Mouse (Mus musculus) liver, postnatal 0 days (tissue): ENCODE measurements at regions not wholly inside any gene's neighbourhood (a gene's known extent, or its start where the extent isn't known, plus 50 kb on each side); places are given as distances from the start of the nearest gene placed in this dataset.

Source experiments
- ATAC-seq: fragments of 200-750 bp; cut with Nextera tagmentation; 2 replicates; pipeline ENCODE4 v1.8.0; 2017; ENCODE audit warnings: mild to moderate bottlenecking, moderate library complexity
- DNase-seq: peaks from one replicate; pipeline ENCODE4 v3.0.0-alpha.2; 2016
- H3K27ac ChIP-seq: fragments of 300-500 bp; sonication (generic); 2 replicates; pipeline ENCODE4 v1.5.1; 2014; ENCODE audit warnings: antibody characterized with exemption, moderate library complexity, mild to moderate bottlenecking, low read depth
- H3K27me3 ChIP-seq: fragments of 300-500 bp; sonication (generic); 2 replicates; pipeline ENCODE4 v1.6.1; 2014; ENCODE audit warnings: low read length, control low read depth, mixed read lengths; ENCODE audit not compliant: insufficient read depth
- H3K36me3 ChIP-seq: fragments of 300-500 bp; sonication (generic); replicated peaks from 2 replicates; pipeline ENCODE4 v1.6.1; 2014; ENCODE audit warnings: mild to moderate bottlenecking, control low read depth, low read length, moderate library complexity, mixed read lengths; ENCODE audit not compliant: insufficient read depth
- H3K4me1 ChIP-seq: fragments of 300-500 bp; sonication (generic); 2 replicates; pipeline ENCODE4 v1.6.1; 2014; ENCODE audit warnings: antibody characterized with exemption, mild to moderate bottlenecking, control low read depth; ENCODE audit not compliant: insufficient read depth
- H3K4me2 ChIP-seq: fragments of 300-500 bp; sonication (generic); 2 replicates; pipeline ENCODE4 v1.6.1; 2014; ENCODE audit warnings: low read depth, mild to moderate bottlenecking, low read length, moderate library complexity, mixed read lengths
- H3K4me3 ChIP-seq: fragments of 300-500 bp; sonication (generic); 2 replicates; pipeline ENCODE4 v1.5.1; 2014; ENCODE audit warnings: low read depth, low read length
- H3K9ac ChIP-seq: fragments of 300-500 bp; sonication (generic); replicated peaks from 2 replicates; pipeline ENCODE4 v1.6.1; 2014; ENCODE audit warnings: mild to moderate bottlenecking, moderate library complexity
- H3K9me3 ChIP-seq: fragments of 300-500 bp; sonication (generic); 2 replicates; pipeline ENCODE4 v1.6.1; 2016; ENCODE audit warnings: mild to moderate bottlenecking, control low read depth, low read length, mixed read lengths
- CTCF ChIP-seq: sonication (generic); IDR thresholded peaks from 2 replicates; pipeline ENCODE4 v1.5.1; 2016; ENCODE audit warnings: antibody characterized with exemption, low read depth
- EP300 ChIP-seq: IDR thresholded peaks from 2 replicates; pipeline ENCODE4 v1.6.1; 2016; ENCODE audit warnings: antibody characterized with exemption, low read depth, mild to moderate bottlenecking
- WGBS: fragments of 180-500 bp; shearing (Covaris S2); extraction: QIAGEN DNeasy Blood & Tissue Kit; methylation state at CpG from one replicate; pipeline ENCODE4 v1.1.7; 2014; ENCODE audit not compliant: insufficient replicate concordance; 5-methylcytosine and 5-hydroxymethylcytosine counted together

GRCm38 (mm10) chr15:26469901-26470383 is 161.1 kb downstream of the March11 start:
- H3K9ac ChIP-seq: no peak overlapping the region
- no peaks in the 10 kb centered on the region for H3K27me3 ChIP-seq
- ATAC-seq: no peak
- H3K4me3 ChIP-seq: no peak overlapping the region
- H3K4me2 ChIP-seq: no peak overlapping the region
- no peak for DNase-seq
- TF ChIP-seq EP300 (no peak), CTCF (peak; percentile 71)
- H3K36me3 ChIP-seq: no peaks in the 10 kb centered on the region
- 11% methylated on average over 8 of the region's 8 CpGs for WGBS
- H3K9me3 ChIP-seq: no peaks in the 10 kb centered on the region
- H3K27ac ChIP-seq: no peak overlapping the region
- no peaks in the 10 kb centered on the region for H3K4me1 ChIP-seq

GRCm38 (mm10) chr15:26487378-26487777 is 178.5 kb downstream of the March11 start:
- no peak for DNase-seq
- WGBS: 70% methylated on average over 5 of the region's 5 CpGs
- Histone ChIP-seq H3K9ac (no peak overlapping the region), H3K4me1 (no peaks in the 10 kb centered on the region), H3K27ac (no peak overlapping the region), H3K4me3 (no peak overlapping the region), H3K36me3 (no peaks in the 10 kb centered on the region), H3K4me2 (no peak overlapping the region), H3K27me3 (no peaks in the 10 kb centered on the region), H3K9me3 (no peaks in the 10 kb centered on the region)
- no peak for TF ChIP-seq CTCF
- TF ChIP-seq EP300: no peak
- no peak for ATAC-seq
